Mouse (Mus musculus) cerebellum, adult 2 months (tissue): ENCODE measurements around the gene Spock1.

Experiments
- CTCF ChIP-seq: fragments of 200-500 bp; IDR thresholded peaks from 2 replicates; pipeline ENCODE4 v1.5.1; 2011; ENCODE audit warnings: low read depth, mild to moderate bottlenecking, control low read depth, low read length, moderate library complexity, borderline replicate concordance; ENCODE audit not compliant: insufficient read depth
- POLR2A ChIP-seq: fragments of 200-500 bp; IDR thresholded peaks from 2 replicates; pipeline ENCODE4 v1.6.1; 2011; ENCODE audit warnings: low read length, control low read depth, borderline replicate concordance; ENCODE audit not compliant: insufficient read depth

DNA sequence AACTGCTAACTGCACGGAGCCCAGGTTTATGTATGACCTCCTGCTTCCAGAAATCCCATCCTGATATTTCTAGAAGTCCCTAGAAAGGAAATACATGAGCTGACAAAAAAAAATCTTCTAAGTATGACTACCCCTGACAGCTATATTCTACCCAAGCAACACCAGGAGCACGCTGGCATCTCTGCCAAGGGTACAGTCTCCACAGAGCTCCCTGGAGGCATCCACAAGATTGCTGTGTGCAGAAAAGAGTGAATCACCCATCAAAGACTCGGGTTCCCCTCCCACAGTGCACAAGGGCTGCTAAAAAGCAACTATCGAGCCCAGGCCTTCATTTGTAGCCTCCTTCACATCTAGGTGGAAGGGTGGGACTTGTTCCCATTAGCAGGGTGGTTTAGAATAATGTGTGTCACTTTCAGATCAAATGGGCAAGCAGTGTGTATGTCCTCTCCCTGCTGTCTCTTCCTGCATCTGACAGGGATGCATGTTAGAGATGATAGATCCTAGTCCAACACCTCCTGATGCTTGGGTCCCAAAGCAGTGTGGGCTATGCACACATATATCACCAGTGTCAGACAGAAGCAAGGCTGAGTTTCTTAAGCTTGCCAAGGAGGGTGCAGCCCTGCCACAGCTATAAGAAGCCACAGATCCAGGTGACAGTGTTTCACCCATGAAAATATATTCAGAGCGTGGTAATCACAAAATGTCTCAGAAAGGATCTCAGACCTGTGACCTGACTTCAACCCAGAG is 70.3 kb downstream of the Spock1 start:
- no peak for TF ChIP-seq POLR2A
- TF ChIP-seq CTCF = no peak
